Mouse (Mus musculus) layer of hippocampus, postnatal 14 days (tissue): Measurements from ENCODE around the gene Cpm. TPM values are rescaled to one million over a fixed set of nuclear protein-coding genes. Genes with fewer than 3 reads are reported as not detected.
"Not testable (repeated sequence)": the region's sequence is repeated elsewhere in the genome, so short reads cannot be mapped to it uniquely, and the experiment has no call there.

Experiments used
- DNase-seq, 2 experiments: peaks; one replicate each; pipeline ENCODE4 v3.0.0; 2021 to 2022; ENCODE audit warnings: low spot score in 2 of 2, mixed read lengths in 1 of 2
- total RNA-seq, 2 experiments: library from RNA; stranded (reverse); gene quantifications; 2 replicates each; pipeline ENCODE4 v1.2.3; 2021

Cpm gene
- total RNA-seq, 2 experiments from 2014 or later: 7.7 to 7.8 TPM

GRCm38 (mm10) chr10:117605283-117606243 is 23.7 kb upstream of the Cpm start:
- DNase-seq: no peak

GRCm38 (mm10) chr10:117606423-117606822 is 22.9 kb upstream of the Cpm start:
- DNase-seq: no peak

- no peak for DNase-seq
Measured at GRCm38 (mm10) chr10:117607051-117607803, 22.1 kb upstream of the Cpm start.

- DNase-seq: no peak
Measured at GRCm38 (mm10) chr10:117607804-117608279, 21.5 kb upstream of the Cpm start.

GRCm38 (mm10) chr10:117608487-117608886 is 20.8 kb upstream of the Cpm start:
- no peak for DNase-seq

- DNase-seq: no peak
Measured at GRCm38 (mm10) chr10:117608988-117609809, 20.1 kb upstream of the Cpm start.

GRCm38 (mm10) chr10:117609810-117610090 is 19.6 kb upstream of the Cpm start:
- DNase-seq: no peak

GRCm38 (mm10) chr10:117610160-117610764 is 19.0 kb upstream of the Cpm start:
- no peak for DNase-seq

- no peak for DNase-seq
Measured at GRCm38 (mm10) chr10:117610794-117611384, 18.4 kb upstream of the Cpm start.

GRCm38 (mm10) chr10:117611503-117611902 is 17.8 kb upstream of the Cpm start:
- DNase-seq: no peak

GRCm38 (mm10) chr10:117611976-117612375 is 17.3 kb upstream of the Cpm start:
- DNase-seq: no peak

GRCm38 (mm10) chr10:117612621-117613584 is 16.4 kb upstream of the Cpm start:
- DNase-seq: no peak

- no peak for DNase-seq
Measured at GRCm38 (mm10) chr10:117613960-117614359, 15.3 kb upstream of the Cpm start.

- no peak for DNase-seq
Measured at GRCm38 (mm10) chr10:117614387-117614786, 14.9 kb upstream of the Cpm start.

- no peak for DNase-seq
Measured at GRCm38 (mm10) chr10:117615239-117615638, 14.1 kb upstream of the Cpm start.

- no peak for DNase-seq
Measured at GRCm38 (mm10) chr10:117615746-117616145, 13.6 kb upstream of the Cpm start.

GRCm38 (mm10) chr10:117616191-117616680 is 13.1 kb upstream of the Cpm start:
- DNase-seq: no peak

GRCm38 (mm10) chr10:117616765-117617164 is 12.5 kb upstream of the Cpm start:
- not testable (repeated sequence) for DNase-seq
